Mouse (Mus musculus) thymus, adult 2 months (tissue): Measurements from ENCODE around the gene 1700014D04Rik.
"Not testable (repeated sequence)": the region's sequence is repeated elsewhere in the genome, so short reads cannot be mapped to it uniquely, and the experiment has no call there.

Experiments
- CTCF ChIP-seq: fragments of 200-500 bp; IDR thresholded peaks from 2 replicates; pipeline ENCODE4 v1.5.1; 2012; ENCODE audit warnings: mild to moderate bottlenecking, control low read depth, low read length, moderate library complexity, borderline replicate concordance; ENCODE audit not compliant: control insufficient read depth, poor library complexity, insufficient read depth; ENCODE audit errors: extremely low read depth
- POLR2A ChIP-seq: fragments of 200-500 bp; IDR thresholded peaks from 2 replicates; pipeline ENCODE4 v1.6.1; 2012; ENCODE audit warnings: mild to moderate bottlenecking, low read length, control low read depth, moderate library complexity; ENCODE audit not compliant: control insufficient read depth, poor library complexity, insufficient read depth; ENCODE audit errors: extremely low read depth

- not testable (repeated sequence) for TF ChIP-seq CTCF, POLR2A
Observed at GRCm38 (mm10) chr13:59718857-59719440, 27.6 kb downstream of the 1700014D04Rik start.
